8 mouse cellular contexts compared by ENCODE assay signal in genomic region chr11:59808170-59808960, GRCm38 (mm10). TPM values are rescaled to one million over a fixed set of nuclear protein-coding genes. Genes with fewer than 3 reads are reported as not detected.
DNase-seq lines count a peak whose midpoint lies in the region; ATAC-seq and TF ChIP-seq lines count a peak whose summit lies in the region.

No protein-coding gene starts in this region.

- H3K9me3 ChIP-seq in heart, embryonic 12.5 days (replicated peaks) = no peaks in the 10 kb centered on the region
- no peaks in the 10 kb centered on the region for H3K9me3 ChIP-seq in E14TG2a.4 (ENCODE audit: low read length)
- H3K9me3 ChIP-seq in forebrain, embryonic 14.5 days (replicated peaks; ENCODE audit: control insufficient read depth, low read length) = no peaks in the 10 kb centered on the region
- no peaks in the 10 kb centered on the region for H3K9me3 ChIP-seq in liver, embryonic 16.5 days (replicated peaks; ENCODE audit: control insufficient read depth, low read length)

- H3K9ac ChIP-seq in heart, embryonic 12.5 days = peak overlapping the region; percentile 92; the same call in 1 of the 2 replicates
- peak overlapping the region; percentile 96; the same call in 1 of the 2 replicates for H3K9ac ChIP-seq in forebrain, embryonic 14.5 days (ENCODE audit: low read length)
- peak overlapping the region; percentile 88; the same call in 1 of the 2 replicates for H3K9ac ChIP-seq in liver, embryonic 16.5 days (ENCODE audit: low read depth, low read length)

- peaks cover 15% of the 10 kb centered on the region for H3K4me1 ChIP-seq in heart, embryonic 12.5 days (replicated peaks)
- H3K4me1 ChIP-seq in E14TG2a.4 (replicated peaks; ENCODE audit: low read depth, low read length) = peaks cover 78% of the 10 kb centered on the region
- peaks cover 8% of the 10 kb centered on the region for H3K4me1 ChIP-seq in forebrain, embryonic 14.5 days (ENCODE audit: control insufficient read depth, insufficient read depth, low read length)
- H3K4me1 ChIP-seq in liver, embryonic 16.5 days (ENCODE audit: control insufficient read depth, low read depth, low read length) = peaks cover 10% of the 10 kb centered on the region

- TF ChIP-seq CTCF in E14TG2a.4 (conservative IDR thresholded peaks at IDR 0.05; ENCODE audit: low read length) = no peak

- 65% methylated on average over 14 of the region's 14 CpGs for WGBS in heart, embryonic 12.5 days
- WGBS in forebrain, embryonic 14.5 days = 69% methylated on average over 14 of the region's 14 CpGs
- 63% methylated on average over 14 of the region's 14 CpGs for WGBS in liver, embryonic 16.5 days (ENCODE audit: insufficient replicate concordance)

- peaks cover 44% of the 10 kb centered on the region for H3K36me3 ChIP-seq in heart, embryonic 12.5 days
- peaks cover 47% of the 10 kb centered on the region for H3K36me3 ChIP-seq in E14TG2a.4 (ENCODE audit: insufficient read depth, low read length)
- peaks cover 38% of the 10 kb centered on the region for H3K36me3 ChIP-seq in forebrain, embryonic 14.5 days (ENCODE audit: control insufficient read depth, insufficient read depth, low read length)
- peaks cover 8% of the 10 kb centered on the region for H3K36me3 ChIP-seq in liver, embryonic 16.5 days (ENCODE audit: control insufficient read depth, insufficient read depth)

- H3K4me3 ChIP-seq in heart, embryonic 12.5 days = peak overlapping the region; percentile 76
- H3K4me3 ChIP-seq in E14TG2a.4 (replicated peaks; ENCODE audit: low read length) = peak overlapping the region; percentile 90
- H3K4me3 ChIP-seq in forebrain, embryonic 14.5 days (ENCODE audit: low read depth, low read length) = peak overlapping the region; percentile 77
- H3K4me3 ChIP-seq in liver, embryonic 16.5 days (ENCODE audit: low read depth, low read length) = peak overlapping the region; percentile 72

- peak overlapping the region; percentile 98 for H3K27ac ChIP-seq in heart, embryonic 12.5 days (ENCODE audit: poor library complexity, severe bottlenecking)
- no peak overlapping the region for H3K27ac ChIP-seq in forebrain, embryonic 14.5 days (ENCODE audit: low read depth, low read length)
- peak overlapping the region; percentile 88 for H3K27ac ChIP-seq in liver, embryonic 16.5 days (ENCODE audit: low read length)

- peak overlapping the region; percentile 78 for H3K4me2 ChIP-seq in heart, embryonic 12.5 days
- H3K4me2 ChIP-seq in forebrain, embryonic 14.5 days (ENCODE audit: low read length) = peak overlapping the region; percentile 93
- H3K4me2 ChIP-seq in liver, embryonic 16.5 days (ENCODE audit: low read depth, low read length) = peak overlapping the region; percentile 93

- no peak for DNase-seq in heart, adult 18-20 months
- DNase-seq in forebrain, embryonic 14.5 days (ENCODE audit: low spot score) = no peak
- no peak for DNase-seq in yolk sac, embryonic 10.5 days (ENCODE audit: low spot score)
- no peak for DNase-seq in gastrocnemius, postnatal 4 days (ENCODE audit: low spot score in 2 of 2)
- no peak for DNase-seq in left cerebral cortex, adult 11 months (ENCODE audit: low spot score)

- no peaks in the 10 kb centered on the region for H3K27me3 ChIP-seq in heart, embryonic 12.5 days (replicated peaks)
- H3K27me3 ChIP-seq in E14TG2a.4 (ENCODE audit: insufficient read depth, low read length) = no peaks in the 10 kb centered on the region
- no peaks in the 10 kb centered on the region for H3K27me3 ChIP-seq in forebrain, embryonic 14.5 days (replicated peaks; ENCODE audit: control insufficient read depth, insufficient read depth, low read length)
- no peaks in the 10 kb centered on the region for H3K27me3 ChIP-seq in liver, embryonic 16.5 days (ENCODE audit: control insufficient read depth, insufficient read depth, low read depth, low read length)

- ATAC-seq in heart, embryonic 12.5 days (ENCODE audit: insufficient number of reproducible peaks, low FRiP score) = no peak
- no peak for ATAC-seq in forebrain, embryonic 14.5 days
- ATAC-seq in liver, embryonic 16.5 days (ENCODE audit: low read depth) = no peak

RNA-seq across cellular contexts. Expression of gene Flcn, which starts 1.5 kb away (rescaled TPM):
- 25.1 and 26.5 TPM in 2 replicates for polyA plus RNA-seq in heart, embryonic 12.5 days (2016; fragmentation: Nextera tagmentation; extraction: Ambion mirVana)
- 10 to 100 TPM; 43.5 to 49.5 TPM for total RNA-seq in heart, adult 18-20 months (2021)
- polyA plus RNA-seq in forebrain, embryonic 14.5 days (2014; fragmentation: Nextera tagmentation; extraction: Ambion mirVana) = 29.4 and 36.6 TPM in 2 replicates
- 15.3 and 19.3 TPM in 2 replicates for polyA plus RNA-seq in liver, embryonic 16.5 days (2015; fragmentation: Nextera tagmentation; extraction: Ambion mirVana)
- total RNA-seq in gastrocnemius, postnatal 4 days (2021) = 10 to 100 TPM; 28.2 to 28.8 TPM

RNA-seq across cellular contexts. Expression of gene Pld6, which starts 20.9 kb away (rescaled TPM):
- 3.9 and 4.6 TPM in 2 replicates for polyA plus RNA-seq in heart, embryonic 12.5 days (2016; fragmentation: Nextera tagmentation; extraction: Ambion mirVana)
- total RNA-seq in heart, adult 18-20 months (2021) = under 1 TPM; 0.46 to 0.50 TPM
- 1.3 and 1.5 TPM in 2 replicates for polyA plus RNA-seq in forebrain, embryonic 14.5 days (2014; fragmentation: Nextera tagmentation; extraction: Ambion mirVana)
- 2.1 and 2.5 TPM in 2 replicates for polyA plus RNA-seq in liver, embryonic 16.5 days (2015; fragmentation: Nextera tagmentation; extraction: Ambion mirVana)
- under 1 TPM; 0.44 to 0.66 TPM for total RNA-seq in gastrocnemius, postnatal 4 days (2021)

RNA-seq across cellular contexts. Expression of gene Nt5m, which starts 30.9 kb away (rescaled TPM):
- polyA plus RNA-seq in heart, embryonic 12.5 days (2016; fragmentation: Nextera tagmentation; extraction: Ambion mirVana) = 35.7 and 36.2 TPM in 2 replicates
- 10 to 100 TPM; 26.1 to 31.6 TPM for total RNA-seq in heart, adult 18-20 months (2021)
- polyA plus RNA-seq in forebrain, embryonic 14.5 days (2014; fragmentation: Nextera tagmentation; extraction: Ambion mirVana) = 52.6 and 54.8 TPM in 2 replicates
- 12.8 and 15.2 TPM in 2 replicates for polyA plus RNA-seq in liver, embryonic 16.5 days (2015; fragmentation: Nextera tagmentation; extraction: Ambion mirVana)
- total RNA-seq in gastrocnemius, postnatal 4 days (2021) = 10 to 100 TPM; 18.8 to 22.6 TPM

RNA-seq across cellular contexts. Expression of gene Cops3, which starts 31.3 kb away (rescaled TPM):
- 158 and 163 TPM in 2 replicates for polyA plus RNA-seq in heart, embryonic 12.5 days (2016; fragmentation: Nextera tagmentation; extraction: Ambion mirVana)
- 10 to 100 TPM; 71.7 to 75.1 TPM for total RNA-seq in heart, adult 18-20 months (2021)
- polyA plus RNA-seq in forebrain, embryonic 14.5 days (2014; fragmentation: Nextera tagmentation; extraction: Ambion mirVana) = 232 and 257 TPM in 2 replicates
- 81.3 and 84.8 TPM in 2 replicates for polyA plus RNA-seq in liver, embryonic 16.5 days (2015; fragmentation: Nextera tagmentation; extraction: Ambion mirVana)
- total RNA-seq in gastrocnemius, postnatal 4 days (2021) = 10 to 100 TPM; 84.8 to 86.3 TPM
